Comparison of ENCODE assay signal across 8 mouse cellular contexts in genomic region chr17:35909186-35909918, GRCm38 (mm10). TPM values are rescaled to one million over a fixed set of nuclear protein-coding genes. Genes with fewer than 3 reads are reported as not detected.
DNase-seq lines count a peak whose midpoint lies in the region; ATAC-seq and TF ChIP-seq lines count a peak whose summit lies in the region.

No protein-coding gene starts in this region.

- intact Hi-C loops in left cerebral cortex, adult 2 months (cut with DNase I): no loop called here
- intact Hi-C loops in left cerebral cortex, postnatal 14 days (cut with DNase I): no loop called here

- WGBS in embryonic facial prominence, embryonic 11.5 days: 24% methylated on average over 20 of the region's 20 CpGs
- 25% methylated on average over 20 of the region's 20 CpGs for WGBS in hindbrain, embryonic 13.5 days
- WGBS in midbrain, embryonic 12.5 days: 24% methylated on average over 20 of the region's 20 CpGs

- TF ChIP-seq CTCF in left cerebral cortex, adult 2 months (IDR thresholded peaks at IDR 0.05): no peak

- no peaks in the 10 kb centered on the region for H3K27me3 ChIP-seq in embryonic facial prominence, embryonic 11.5 days (ENCODE audit: control insufficient read depth, insufficient read depth, low read length)
- H3K27me3 ChIP-seq in hindbrain, embryonic 13.5 days: no peaks in the 10 kb centered on the region
- H3K27me3 ChIP-seq in midbrain, embryonic 12.5 days: no peaks in the 10 kb centered on the region

- H3K9me3 ChIP-seq in embryonic facial prominence, embryonic 11.5 days (replicated peaks; ENCODE audit: control insufficient read depth, low read length): no peaks in the 10 kb centered on the region
- no peaks in the 10 kb centered on the region for H3K9me3 ChIP-seq in hindbrain, embryonic 13.5 days
- no peaks in the 10 kb centered on the region for H3K9me3 ChIP-seq in midbrain, embryonic 12.5 days

- DNase-seq in left cerebral cortex, adult 2 months (ENCODE audit: extremely low spot score in 1 of 2, low spot score in 2 of 2): no peak
- DNase-seq in left cerebral cortex, postnatal 14 days (ENCODE audit: low spot score in 2 of 2): no peak
- DNase-seq in embryonic facial prominence, embryonic 11.5 days (ENCODE audit: low spot score): no peak
- DNase-seq in right cerebral cortex, adult 2 months (ENCODE audit: low spot score in 2 of 2): no peak
- no peak for DNase-seq in adrenal gland, adult 2 months
- DNase-seq in layer of hippocampus, adult 9-11 months: no peak

- H3K4me1 ChIP-seq in embryonic facial prominence, embryonic 11.5 days (ENCODE audit: control insufficient read depth, insufficient read depth, low read length): no peaks in the 10 kb centered on the region; the same call in 1 of the 2 replicates
- peaks cover 34% of the 10 kb centered on the region for H3K4me1 ChIP-seq in hindbrain, embryonic 13.5 days (replicated peaks)
- H3K4me1 ChIP-seq in midbrain, embryonic 12.5 days: peaks cover 19% of the 10 kb centered on the region

- H3K36me3 ChIP-seq in embryonic facial prominence, embryonic 11.5 days (replicated peaks; ENCODE audit: control insufficient read depth, insufficient read depth, low read depth, low read length): no peaks in the 10 kb centered on the region; the same call in none of the 2 replicates
- H3K36me3 ChIP-seq in hindbrain, embryonic 13.5 days: peaks cover 65% of the 10 kb centered on the region
- H3K36me3 ChIP-seq in midbrain, embryonic 12.5 days: peaks cover 73% of the 10 kb centered on the region

- H3K9ac ChIP-seq in embryonic facial prominence, embryonic 11.5 days (replicated peaks; ENCODE audit: low read length): peak overlapping the region; percentile 82
- peak overlapping the region; percentile 94 for H3K9ac ChIP-seq in hindbrain, embryonic 13.5 days
- peak overlapping the region; percentile 85 for H3K9ac ChIP-seq in midbrain, embryonic 12.5 days (replicated peaks)

- peak; percentile 19; the same call in 1 of the 2 replicates for ATAC-seq in embryonic facial prominence, embryonic 11.5 days (replicated peaks; ENCODE audit: insufficient number of reproducible peaks, low FRiP score, low TSS enrichment, low read depth)
- peak; percentile 46 for ATAC-seq in hindbrain, embryonic 13.5 days (ENCODE audit: low FRiP score)
- ATAC-seq in midbrain, embryonic 12.5 days (ENCODE audit: low FRiP score, low read depth): no peak; the same call in none of the 2 replicates

- peak overlapping the region; percentile 59 for H3K4me3 ChIP-seq in left cerebral cortex, adult 2 months
- H3K4me3 ChIP-seq in embryonic facial prominence, embryonic 11.5 days (ENCODE audit: low read depth, low read length): peak overlapping the region; percentile 75
- peak overlapping the region; percentile 76 for H3K4me3 ChIP-seq in hindbrain, embryonic 13.5 days
- peak overlapping the region; percentile 78 for H3K4me3 ChIP-seq in midbrain, embryonic 12.5 days

- H3K27ac ChIP-seq in left cerebral cortex, adult 2 months: peak overlapping the region; percentile 81
- H3K27ac ChIP-seq in embryonic facial prominence, embryonic 11.5 days (replicated peaks; ENCODE audit: low read depth, low read length): peak overlapping the region; percentile 47; the same call in 1 of the 2 replicates
- peak overlapping the region; percentile 96 for H3K27ac ChIP-seq in hindbrain, embryonic 13.5 days
- H3K27ac ChIP-seq in midbrain, embryonic 12.5 days (replicated peaks): peak overlapping the region; percentile 80

- H3K4me2 ChIP-seq in embryonic facial prominence, embryonic 11.5 days (ENCODE audit: low read depth, low read length): peak overlapping the region; percentile 89
- H3K4me2 ChIP-seq in hindbrain, embryonic 13.5 days: peak overlapping the region; percentile 98
- peak overlapping the region; percentile 78 for H3K4me2 ChIP-seq in midbrain, embryonic 12.5 days (replicated peaks)

RNA-seq across cellular contexts. Expression of gene Atat1, which starts 0.5 kb away (rescaled TPM):
- 10 to 100 TPM; 51.8 to 63.6 TPM for total RNA-seq in left cerebral cortex, adult 2 months (2021)
- total RNA-seq in left cerebral cortex, postnatal 14 days (2021): 10 to 100 TPM; 64.6 to 69.9 TPM
- polyA plus RNA-seq in embryonic facial prominence, embryonic 11.5 days (2014; fragmentation: Nextera tagmentation; extraction: Ambion mirVana): 101 and 108 TPM in 2 replicates
- 434 and 438 TPM in 2 replicates for polyA plus RNA-seq in hindbrain, embryonic 13.5 days (2015; fragmentation: Nextera tagmentation; extraction: Ambion mirVana)
- 279 and 282 TPM in 2 replicates for polyA plus RNA-seq in midbrain, embryonic 12.5 days (2016; fragmentation: Nextera tagmentation; extraction: Ambion mirVana)
- total RNA-seq in adrenal gland, adult 2 months (2021): 10 to 100 TPM; 27.4 to 40.0 TPM
- 128 and 145 TPM in 2 replicates for polyA plus RNA-seq in adrenal gland, adult 2 months (2012; rRNA removed)

RNA-seq across cellular contexts. Expression of gene Mrps18b, which starts 6.8 kb away (rescaled TPM):
- total RNA-seq in left cerebral cortex, adult 2 months (2021): 10 to 100 TPM; 38.0 to 44.3 TPM
- 10 to 100 TPM; 40.0 to 41.7 TPM for total RNA-seq in left cerebral cortex, postnatal 14 days (2021)
- polyA plus RNA-seq in embryonic facial prominence, embryonic 11.5 days (2014; fragmentation: Nextera tagmentation; extraction: Ambion mirVana): 69.5 and 72.0 TPM in 2 replicates
- polyA plus RNA-seq in hindbrain, embryonic 13.5 days (2015; fragmentation: Nextera tagmentation; extraction: Ambion mirVana): 46.8 and 54.7 TPM in 2 replicates
- 45.5 and 53.6 TPM in 2 replicates for polyA plus RNA-seq in midbrain, embryonic 12.5 days (2016; fragmentation: Nextera tagmentation; extraction: Ambion mirVana)
- 100 to 1,000 TPM; 111 to 114 TPM for total RNA-seq in adrenal gland, adult 2 months (2021)
- 91.6 and 101 TPM in 2 replicates for polyA plus RNA-seq in adrenal gland, adult 2 months (2012; rRNA removed)

RNA-seq across cellular contexts. Expression of gene Ppp1r10, which starts 6.9 kb away (rescaled TPM):
- total RNA-seq in left cerebral cortex, adult 2 months (2021): 10 to 100 TPM; 68.8 to 70.6 TPM
- total RNA-seq in left cerebral cortex, postnatal 14 days (2021): 10 to 100 TPM; 62.1 to 68.3 TPM
- 38.1 and 38.2 TPM in 2 replicates for polyA plus RNA-seq in embryonic facial prominence, embryonic 11.5 days (2014; fragmentation: Nextera tagmentation; extraction: Ambion mirVana)
- polyA plus RNA-seq in hindbrain, embryonic 13.5 days (2015; fragmentation: Nextera tagmentation; extraction: Ambion mirVana): 46.0 and 47.2 TPM in 2 replicates
- 68.6 and 70.4 TPM in 2 replicates for polyA plus RNA-seq in midbrain, embryonic 12.5 days (2016; fragmentation: Nextera tagmentation; extraction: Ambion mirVana)
- 100 to 1,000 TPM in 1 of 2 experiments, 10 to 100 TPM in 1; 64.6 to 140 TPM for total RNA-seq in adrenal gland, adult 2 months (2021)
- polyA plus RNA-seq in adrenal gland, adult 2 months (2012; rRNA removed): 24.7 and 32.8 TPM in 2 replicates

RNA-seq across cellular contexts. Expression of gene 2310061I04Rik, which starts 12.1 kb away (rescaled TPM):
- total RNA-seq in left cerebral cortex, adult 2 months (2021): 10 to 100 TPM; 58.9 to 59.3 TPM
- 10 to 100 TPM; 65.2 to 66.9 TPM for total RNA-seq in left cerebral cortex, postnatal 14 days (2021)
- polyA plus RNA-seq in embryonic facial prominence, embryonic 11.5 days (2014; fragmentation: Nextera tagmentation; extraction: Ambion mirVana): 21.2 and 25.6 TPM in 2 replicates
- polyA plus RNA-seq in hindbrain, embryonic 13.5 days (2015; fragmentation: Nextera tagmentation; extraction: Ambion mirVana): 45.8 and 48.7 TPM in 2 replicates
- polyA plus RNA-seq in midbrain, embryonic 12.5 days (2016; fragmentation: Nextera tagmentation; extraction: Ambion mirVana): 24.9 and 29.2 TPM in 2 replicates
- total RNA-seq in adrenal gland, adult 2 months (2021): 10 to 100 TPM; 51.6 to 52.6 TPM
- polyA plus RNA-seq in adrenal gland, adult 2 months (2012; rRNA removed): 112 and 122 TPM in 2 replicates

RNA-seq across cellular contexts. Expression of gene Dhx16, which starts 29.7 kb away (rescaled TPM):
- total RNA-seq in left cerebral cortex, adult 2 months (2021): 10 to 100 TPM; 30.0 to 39.7 TPM
- 10 to 100 TPM; 30.1 to 32.1 TPM for total RNA-seq in left cerebral cortex, postnatal 14 days (2021)
- polyA plus RNA-seq in embryonic facial prominence, embryonic 11.5 days (2014; fragmentation: Nextera tagmentation; extraction: Ambion mirVana): 38.6 and 47.2 TPM in 2 replicates
- 28.6 and 35.3 TPM in 2 replicates for polyA plus RNA-seq in hindbrain, embryonic 13.5 days (2015; fragmentation: Nextera tagmentation; extraction: Ambion mirVana)
- polyA plus RNA-seq in midbrain, embryonic 12.5 days (2016; fragmentation: Nextera tagmentation; extraction: Ambion mirVana): 47.8 and 48.2 TPM in 2 replicates
- total RNA-seq in adrenal gland, adult 2 months (2021): 10 to 100 TPM; 40.5 to 46.2 TPM
- 42.6 and 46.1 TPM in 2 replicates for polyA plus RNA-seq in adrenal gland, adult 2 months (2012; rRNA removed)
